Mouse (Mus musculus) right cerebral cortex, postnatal 25 days (tissue): ENCODE data around the gene Faim2.

Experiments used
- DNase-seq: peaks from one replicate; pipeline ENCODE4 v3.0.0; 2022

The Faim2 gene

DNA sequence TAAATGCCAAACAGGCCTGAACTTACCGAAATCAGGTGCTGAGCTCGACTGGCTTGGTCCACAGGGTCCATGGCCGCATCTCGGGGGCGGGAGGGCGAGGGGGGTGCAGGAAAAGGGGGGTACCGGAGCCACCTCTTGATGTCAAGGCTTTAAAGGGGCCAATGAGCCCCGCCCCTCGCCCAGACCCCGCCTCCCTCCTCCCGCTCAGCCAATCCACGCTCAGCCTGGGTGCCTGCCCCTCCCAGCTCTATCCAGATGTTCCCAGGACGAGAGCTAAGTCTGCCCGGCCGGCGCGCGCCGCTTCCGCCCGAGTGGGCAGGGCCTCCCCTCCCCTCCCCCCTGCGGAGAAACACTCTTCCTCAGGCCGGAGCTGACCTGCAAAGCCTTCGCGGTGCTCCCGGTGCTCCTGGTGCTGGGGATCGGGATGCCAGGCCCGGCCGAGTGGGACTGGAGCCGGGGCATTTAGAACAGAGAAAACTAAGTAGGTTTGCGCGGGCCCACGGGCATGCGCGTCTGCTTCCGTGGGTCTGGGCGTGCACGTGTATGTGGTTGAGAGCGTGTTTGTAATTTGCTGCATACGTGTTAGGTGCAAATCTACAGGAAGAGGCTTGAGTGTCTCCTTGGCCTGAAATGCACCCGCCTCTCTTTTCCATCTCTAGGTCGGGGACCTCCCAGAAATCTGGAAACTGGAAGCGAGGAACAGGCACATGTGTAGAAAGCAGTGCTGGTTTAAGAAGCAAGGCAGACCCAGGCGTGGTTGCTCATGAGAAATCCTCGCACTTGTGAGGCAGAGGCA, 70.2 kb downstream of the Faim2 start, which contains the start of gene Nckap5l:
Gene Nckap5l, minus strand, starts transcription at position 143 of the 796 bp plus-strand sequence.
- DNase-seq, result peak; percentile 86

DNA sequence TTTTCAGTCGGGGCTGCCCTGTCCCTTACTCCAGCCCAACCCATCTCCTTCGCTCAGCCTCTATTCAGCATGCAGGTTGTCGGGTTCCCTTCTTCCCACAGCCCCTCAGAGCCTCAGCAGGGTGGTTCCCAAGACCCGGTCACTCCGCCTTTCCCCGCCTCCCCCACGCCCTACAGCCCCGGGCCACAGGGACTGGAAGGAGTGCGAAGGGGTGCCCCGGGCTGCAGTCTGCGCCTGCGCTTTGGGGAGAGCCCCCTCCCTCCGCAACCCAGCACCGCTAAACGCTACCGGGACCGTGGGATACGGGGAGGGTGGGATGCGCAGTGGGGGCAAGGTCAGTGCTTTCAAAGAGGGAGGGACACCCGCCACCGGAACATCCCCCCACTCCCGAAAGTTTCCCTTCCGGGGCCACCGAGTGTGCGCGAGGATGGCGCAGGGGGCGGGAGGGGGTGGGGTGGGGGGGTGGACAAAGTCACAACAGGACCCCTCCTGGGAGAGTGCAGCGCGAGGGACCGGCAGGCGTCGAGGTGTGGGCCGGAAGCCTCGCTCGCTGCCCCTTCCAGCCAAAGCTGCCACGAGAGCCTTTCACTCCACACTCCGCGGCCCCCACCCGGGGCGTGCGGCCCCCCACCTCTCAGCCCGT, 70.9 kb downstream of the Faim2 start:
- peak; percentile 71 for DNase-seq

GRCm38 (mm10) chr15:99456338-99456962, 71.5 kb downstream of the Faim2 start:
- DNase-seq, result no peak

DNA sequence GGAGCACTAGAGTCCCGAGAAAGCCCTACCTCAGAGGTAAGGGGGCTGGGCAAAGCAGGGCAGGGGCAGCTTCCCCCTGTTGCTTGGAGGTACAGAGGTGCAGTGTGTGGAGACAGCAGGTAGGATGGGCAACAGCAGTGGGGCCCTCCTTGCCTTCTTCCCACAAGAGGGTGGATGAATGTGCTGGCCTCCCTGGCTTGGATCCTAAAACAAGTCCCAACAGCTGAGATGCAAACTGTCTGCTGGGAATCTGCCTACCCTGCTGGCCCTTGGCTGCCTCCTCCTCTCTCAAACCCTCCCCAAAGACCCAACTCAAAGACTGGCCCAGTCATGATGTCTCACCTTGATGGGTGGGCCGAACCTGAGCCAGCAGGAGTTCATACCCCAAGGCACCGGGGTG, 72.5 kb downstream of the Faim2 start:
- no peak for DNase-seq

DNA sequence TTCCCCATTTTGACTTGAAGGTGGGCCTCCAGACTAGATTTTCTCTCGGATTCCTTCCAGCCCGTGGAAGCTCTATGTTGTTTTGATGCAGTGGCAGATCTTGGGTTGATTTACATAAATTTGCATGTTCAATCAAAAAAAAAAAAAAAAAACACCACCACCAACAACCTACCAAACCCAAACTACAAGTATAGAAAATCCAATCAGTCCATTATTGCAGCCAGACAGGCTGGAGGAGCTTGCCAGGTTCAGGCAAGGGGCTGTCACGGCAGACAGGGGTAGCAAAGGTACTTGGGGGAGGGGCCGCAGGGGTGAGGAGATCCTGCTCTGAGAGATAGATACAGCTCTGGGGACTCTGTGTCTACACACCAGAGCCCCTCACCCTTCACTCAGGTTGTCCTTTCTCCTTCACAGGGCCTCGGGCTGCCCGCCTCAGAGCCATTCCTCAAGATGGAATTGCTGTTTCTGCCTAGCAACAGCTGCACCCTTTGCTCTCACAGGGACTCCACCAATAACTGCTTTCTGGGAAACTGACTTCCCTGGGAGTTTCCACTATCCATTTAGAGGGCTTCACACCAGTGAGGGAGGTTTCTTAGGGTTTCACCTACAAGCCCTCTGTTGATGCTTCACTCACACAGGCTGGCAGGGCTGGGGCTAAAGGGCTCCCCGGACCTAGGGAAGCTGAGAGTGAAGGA, 73.2 kb downstream of the Faim2 start:
- DNase-seq, result no peak

DNA sequence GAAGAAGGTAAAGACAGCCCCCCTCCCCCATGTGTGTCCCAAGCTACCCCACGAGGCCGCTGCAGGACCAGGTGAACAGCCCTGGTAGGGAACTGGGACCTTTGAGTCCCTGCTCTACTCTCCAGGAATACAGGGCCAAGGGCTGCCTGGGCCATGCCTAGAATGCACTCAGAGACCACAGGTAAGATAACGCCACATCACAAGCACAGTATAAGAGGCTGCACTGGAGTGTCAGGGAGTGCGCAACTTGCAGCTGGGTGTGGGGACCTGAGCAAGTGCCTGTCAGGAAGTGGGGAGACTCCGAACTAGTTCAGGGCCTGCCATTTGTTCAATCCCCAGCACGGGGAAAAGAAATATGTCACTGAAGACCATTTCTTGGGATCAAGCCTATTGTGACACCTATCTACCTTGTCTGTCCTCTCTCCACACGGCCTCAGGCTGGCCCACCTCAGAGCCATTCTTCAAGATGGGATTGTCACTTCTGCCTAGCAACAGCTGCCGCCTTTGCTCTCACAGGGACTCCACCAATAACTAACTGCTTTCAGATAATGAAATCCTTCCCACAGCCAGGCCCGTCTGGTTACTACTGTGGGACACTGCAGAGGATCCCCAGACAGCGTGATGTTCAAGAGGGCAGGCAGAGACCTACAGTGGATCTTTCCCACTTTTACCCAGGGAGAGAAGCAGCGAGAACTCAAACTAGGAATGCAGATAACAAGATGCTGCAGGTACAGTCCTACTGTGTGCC, 74.6 kb downstream of the Faim2 start:
- DNase-seq, result no peak

DNA sequence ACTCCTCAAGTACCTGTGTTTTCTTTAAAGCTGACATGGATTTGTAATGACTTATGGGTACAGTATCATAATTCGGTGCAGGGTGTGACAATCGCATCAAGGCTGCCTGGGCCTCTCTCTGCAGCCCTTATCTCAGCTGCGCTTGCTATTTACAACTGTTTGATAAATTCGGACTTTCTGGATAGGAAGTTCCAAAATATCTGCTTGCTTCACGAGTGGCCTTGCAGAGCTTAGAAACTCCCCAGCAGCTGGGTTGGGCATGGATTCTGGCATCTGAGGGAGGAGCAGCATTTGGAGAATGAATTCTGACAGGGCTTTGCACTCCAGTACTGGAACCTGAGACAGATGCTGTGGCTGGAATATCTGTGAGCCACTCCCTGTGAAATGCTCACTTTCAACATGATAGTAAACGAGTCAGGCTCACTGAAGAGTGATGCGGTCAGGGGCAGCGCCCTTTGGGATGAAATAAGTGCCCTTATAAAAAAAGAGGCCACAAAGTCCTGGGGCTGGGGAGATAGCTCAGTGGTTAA, 78.1 kb downstream of the Faim2 start:
- DNase-seq, result no peak

- DNase-seq, result peak; percentile 67
Observed at GRCm38 (mm10) chr15:99449131-99449750, 78.7 kb downstream of the Faim2 start.
